Mouse (Mus musculus) embryonic fibroblast, embryonic 13.5 days (primary cell): ENCODE data around the gene Rpl9-ps6. TPM values are rescaled to one million over a fixed set of nuclear protein-coding genes. Genes with fewer than 3 reads are reported as not detected.

Experiments
- H3K27ac ChIP-seq: 2 replicates; pipeline ENCODE4 v1.5.1; 2012; ENCODE audit warnings: low read length, control low read depth, inconsistent platforms; ENCODE audit not compliant: insufficient read depth
- H3K4me1 ChIP-seq: 2 replicates; pipeline ENCODE4 v1.6.1; 2011; ENCODE audit warnings: low read length; ENCODE audit not compliant: control insufficient read depth, insufficient read depth
- H3K4me3 ChIP-seq: 2 replicates; pipeline ENCODE4 v1.5.1; 2011; ENCODE audit warnings: mild to moderate bottlenecking, control low read depth, low read length; ENCODE audit not compliant: insufficient read depth
- CTCF ChIP-seq: IDR thresholded peaks from 2 replicates; pipeline ENCODE4 v1.5.1; 2011; ENCODE audit warnings: mild to moderate bottlenecking, control low read depth, low read length, moderate library complexity, borderline replicate concordance; ENCODE audit not compliant: insufficient read depth
- POLR2A ChIP-seq: IDR thresholded peaks from 2 replicates; pipeline ENCODE4 v1.6.1; 2011; ENCODE audit warnings: low read depth, mild to moderate bottlenecking, control low read depth, low read length, moderate library complexity
- polyA plus RNA-seq: library from polyadenylated mRNA; stranded (reverse); fragments of >200 nt; gene quantifications from 2 replicates; pipeline ENCODE4 v1.2.4, GENCODE M21; 2011; ENCODE audit warnings: low read depth; ENCODE audit not compliant: missing spikeins, insufficient read length

The Rpl9-ps6 gene
- polyA plus RNA-seq, 1 experiment = 530 TPM

- Histone ChIP-seq H3K4me3 (no peak overlapping the region), H3K27ac (no peak overlapping the region), H3K4me1 (no peaks in the 10 kb centered on the region; the same call in 1 of the 2 replicates)
- TF ChIP-seq CTCF (no peak), POLR2A (no peak)
Observed at GRCm38 (mm10) chr19:32416692-32417317, 49.6 kb downstream of the Rpl9-ps6 start.

Other genes starting within 250 kb of the Rpl9-ps6 start
- gene Sgms1, start 76.9 kb downstream of the Rpl9-ps6 start, polyA plus RNA-seq = 42.2 and 56.5 TPM in 2 replicates
- gene Minpp1, start 19.2 kb upstream of the Rpl9-ps6 start, polyA plus RNA-seq = 50.8 and 53.2 TPM in 2 replicates
- gene Papss2, start 129.2 kb upstream of the Rpl9-ps6 start, polyA plus RNA-seq = 24.5 and 25.2 TPM in 2 replicates